ENCODE assay signal across 9 mouse cellular contexts in the genomic region with DNA sequence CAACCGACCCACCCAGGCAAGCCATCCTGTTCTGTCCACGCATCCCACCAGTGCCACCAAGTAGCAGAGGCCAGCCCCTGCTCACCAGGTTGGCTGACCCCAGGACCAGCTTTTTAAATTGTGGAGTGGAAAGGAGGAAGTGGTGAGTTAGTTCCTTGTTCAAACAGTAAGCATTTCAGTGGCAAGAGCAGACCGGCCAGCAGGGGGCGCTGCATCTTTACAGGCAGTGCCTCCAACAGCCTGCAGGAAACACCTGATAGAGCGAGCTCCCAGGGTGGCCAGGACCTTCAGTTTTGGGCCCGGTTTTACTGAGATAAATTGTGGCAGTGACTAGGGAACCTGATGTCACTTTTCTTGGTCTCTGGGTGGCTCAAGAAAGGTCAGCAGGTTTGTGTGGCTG. TPM values are rescaled to one million over a fixed set of nuclear protein-coding genes. Genes with fewer than 3 reads are reported as not detected.
DNase-seq lines count a peak whose midpoint lies in the region; ATAC-seq and TF ChIP-seq lines count a peak whose summit lies in the region.
"Had no signal": no experiment of that assay in that cellular context is flagged by ENCODE, and none has a peak within 500 bp of the region (broad histone marks: within the 10 kb centered on the region; RNA-seq: fewer than 3 reads in every experiment).

No protein-coding gene starts in this region.

- 32% methylated on average over 6 of the region's 6 CpGs for WGBS in heart, adult 2 months
- WGBS in lung, adult 2 months, result 32% methylated on average over 6 of the region's 6 CpGs

- DNase-seq in CD8-positive naive resting alpha-beta T cell, adult 2 months (ENCODE audit: low read depth in 2 of 2, low spot score in 2 of 2), result peak; percentile 89 to 93
- DNase-seq in adipocyte (ENCODE audit: low spot score), result peak; percentile 86
- DNase-seq in heart, adult 2 months, result peak; percentile 85 to 88
- DNase-seq in layer of hippocampus, adult 11-12 months (ENCODE audit: low spot score), result peak; percentile 92
- peak; percentile 86 for DNase-seq in lung, adult 2 months
- DNase-seq in retina, postnatal 7 days (ENCODE audit: low read depth, low spot score), result peak; percentile 71
- DNase-seq in thymus, postnatal 4 days, result peak; percentile 99

- peak; percentile 42; the same call in 1 of the 2 replicates for TF ChIP-seq EP300 in heart, adult 2 months (IDR thresholded peaks at IDR 0.05; ENCODE audit: insufficient read depth, low read depth, low read length)

- no peak overlapping the region for H3K9ac ChIP-seq in heart, adult 2 months (ENCODE audit: low read depth, low read length)
- H3K9ac ChIP-seq: limb, embryonic 15.5 days had no signal

- no peaks in the 10 kb centered on the region for H3K27me3 ChIP-seq in heart, adult 2 months (ENCODE audit: control insufficient read depth, insufficient read depth, low read length)
- H3K27me3 ChIP-seq: limb, embryonic 15.5 days had no signal

- H3K27ac ChIP-seq in heart, adult 2 months, result no peak overlapping the region
- H3K27ac ChIP-seq: limb, embryonic 15.5 days had no signal

- intact Hi-C loops in heart, adult 2 months (cut with DNase I), result loop anchor here (5.0 kb wide), 1 partner anchor 405 kb away; no protein-coding TSS in a partner anchor

- H3K4me3 ChIP-seq in heart, adult 2 months, result no peak overlapping the region
- no peak overlapping the region for H3K4me3 ChIP-seq in lung, adult 2 months (replicated peaks; ENCODE audit: extremely low read depth, low read depth, low read length)
- H3K4me3 ChIP-seq: limb, embryonic 15.5 days had no signal

- no peaks in the 10 kb centered on the region for H3K79me2 ChIP-seq in heart, adult 2 months (replicated peaks; ENCODE audit: control insufficient read depth, insufficient read depth, low read length)

- ATAC-seq in common myeloid progenitor, adult 5-6 weeks (replicated peaks; ENCODE audit: low read depth, poor library complexity, severe bottlenecking), result peak; percentile 79

- no peaks in the 10 kb centered on the region for H3K36me3 ChIP-seq in heart, adult 2 months (ENCODE audit: control insufficient read depth, insufficient read depth, low read length)

- no peaks in the 10 kb centered on the region for H3K4me1 ChIP-seq in heart, adult 2 months (ENCODE audit: control insufficient read depth, insufficient read depth, low read length)
- no peaks in the 10 kb centered on the region for H3K4me1 ChIP-seq in lung, adult 2 months (ENCODE audit: control insufficient read depth, insufficient read depth, low read length)
- H3K4me1 ChIP-seq: limb, embryonic 15.5 days had no signal

- no peak for TF ChIP-seq POLR2A in heart, adult 2 months (IDR thresholded peaks at IDR 0.05; ENCODE audit: insufficient read depth, low read depth, low read length)
- no peak for TF ChIP-seq POLR2A in lung, adult 2 months (IDR thresholded peaks at IDR 0.05; ENCODE audit: borderline replicate concordance, extremely low read depth, low read depth, low read length)

- TF ChIP-seq CTCF in heart, adult 2 months (IDR thresholded peaks at IDR 0.05), result peak; percentile 99
- TF ChIP-seq CTCF in lung, adult 2 months (IDR thresholded peaks at IDR 0.05; ENCODE audit: insufficient read depth, low read length), result peak; percentile 78

RNA-seq across cellular contexts. Expression of a gene that starts 39.7 kb away (rescaled TPM):
- total RNA-seq in common myeloid progenitor, adult 5-6 weeks (2017), result 8.1 and 12.7 TPM in 2 replicates
- total RNA-seq in heart, adult 2 months (2021), result 10 to 100 TPM; 11.3 to 12.4 TPM
- polyA plus RNA-seq in heart, adult 2 months (2012; rRNA removed), result 6.5 and 7.3 TPM in 2 replicates
- 23.6 and 33.3 TPM in 2 replicates for polyA plus RNA-seq in lung, adult 2 months (2012; rRNA removed)

RNA-seq across cellular contexts. Expression of a gene that starts 54.3 kb away (rescaled TPM):
- total RNA-seq in common myeloid progenitor, adult 5-6 weeks (2017), result 48.7 and 61.4 TPM in 2 replicates
- total RNA-seq in heart, adult 2 months (2021), result 100 to 1,000 TPM; 123 to 149 TPM
- 64.2 and 131 TPM in 2 replicates for polyA plus RNA-seq in heart, adult 2 months (2012; rRNA removed)
- polyA plus RNA-seq in lung, adult 2 months (2012; rRNA removed), result 13.1 and 24.9 TPM in 2 replicates

RNA-seq across cellular contexts. Expression of a gene that starts 54.3 kb away (rescaled TPM):
- total RNA-seq in common myeloid progenitor, adult 5-6 weeks (2017), result 10.4 and 11.0 TPM in 2 replicates
- 10 to 100 TPM; 15.3 to 16.6 TPM for total RNA-seq in heart, adult 2 months (2021)
- polyA plus RNA-seq in heart, adult 2 months (2012; rRNA removed), result 9.3 and 12.3 TPM in 2 replicates
- 11.9 and 12.9 TPM in 2 replicates for polyA plus RNA-seq in lung, adult 2 months (2012; rRNA removed)
